Mouse (Mus musculus): Measurements from ENCODE around the gene Scn10a. TPM values are rescaled to one million over a fixed set of nuclear protein-coding genes. Genes with fewer than 3 reads are reported as not detected.

Scn10a gene
- total and polyA plus RNA-seq, 3 experiments = 0.11 TPM; not detected in 2

GRCm38 (mm10) chr9:119743900-119744299 is 24.8 kb upstream of the Scn10a start:
- TF ChIP-seq GATA1 (IDR thresholded peaks at IDR 0.05; ENCODE audit: borderline replicate concordance, low read length) (no peak), POLR2AphosphoS5 (IDR thresholded peaks at IDR 0.05; ENCODE audit: insufficient replicate concordance, low read depth, low read length) (no peak)
- DNase-seq (ENCODE audit: low spot score) = no peak
- ATAC-seq (ENCODE audit: extremely low read depth, insufficient number of reproducible peaks, low FRiP score, poor library complexity, severe bottlenecking) = no peak

GRCm38 (mm10) chr9:119743312-119743711 is 24.2 kb upstream of the Scn10a start:
- H3K4me1 ChIP-seq (ENCODE audit: insufficient read depth, low read depth, low read length) = no peaks in the 10 kb centered on the region
- H3K4me3 ChIP-seq (ENCODE audit: low read depth, low read length) = no peak overlapping the region
- H3K36me3 ChIP-seq (replicated peaks) = no peaks in the 10 kb centered on the region
- peaks cover 66% of the 10 kb centered on the region for H3K9me3 ChIP-seq (replicated peaks)
- TF ChIP-seq GATA2 (IDR thresholded peaks at IDR 0.05; ENCODE audit: borderline replicate concordance, low read depth, low read length) (no peak), TAL1 (conservative IDR thresholded peaks at IDR 0.05; ENCODE audit: low read depth, low read length) (no peak), CTCF (IDR thresholded peaks at IDR 0.05; ENCODE audit: low read depth, low read length) (no peak), POLR2AphosphoS5 (IDR thresholded peaks at IDR 0.05; ENCODE audit: insufficient replicate concordance, low read depth, low read length) (no peak)
- no peak for DNase-seq (ENCODE audit: low spot score)
- ATAC-seq (ENCODE audit: extremely low read depth, insufficient number of reproducible peaks, low FRiP score, poor library complexity, severe bottlenecking) = no peak
- H3K27me3 ChIP-seq (ENCODE audit: insufficient read depth, low read length) = no peaks in the 10 kb centered on the region

More at GRCm38 (mm10) chr9:119743900-119744299, 24.8 kb upstream of the Scn10a start:
- Histone ChIP-seq H3K9me3 (replicated peaks) (peaks cover 66% of the 10 kb centered on the region), H3K4me3 (ENCODE audit: low read depth, low read length) (no peak overlapping the region), H3K36me3 (replicated peaks) (no peaks in the 10 kb centered on the region), H3K4me1 (ENCODE audit: insufficient read depth, low read depth, low read length) (no peaks in the 10 kb centered on the region), H3K27me3 (ENCODE audit: insufficient read depth, low read length) (no peaks in the 10 kb centered on the region)

- TF ChIP-seq TAL1 (conservative IDR thresholded peaks at IDR 0.05; ENCODE audit: low read depth, low read length) (no peak), CTCF (IDR thresholded peaks at IDR 0.05; ENCODE audit: low read depth, low read length) (no peak), GATA2 (IDR thresholded peaks at IDR 0.05; ENCODE audit: borderline replicate concordance, low read depth, low read length) (no peak), GATA1 (IDR thresholded peaks at IDR 0.05; ENCODE audit: borderline replicate concordance, low read length) (no peak), POLR2AphosphoS5 (IDR thresholded peaks at IDR 0.05; ENCODE audit: insufficient replicate concordance, low read depth, low read length) (no peak)
- DNase-seq (ENCODE audit: low spot score) (no peak), ATAC-seq (ENCODE audit: extremely low read depth, insufficient number of reproducible peaks, low FRiP score, poor library complexity, severe bottlenecking) (no peak)
- Histone ChIP-seq H3K27me3 (ENCODE audit: insufficient read depth, low read length) (no peaks in the 10 kb centered on the region), H3K4me1 (ENCODE audit: insufficient read depth, low read depth, low read length) (no peaks in the 10 kb centered on the region), H3K4me3 (ENCODE audit: low read depth, low read length) (no peak overlapping the region), H3K9me3 (replicated peaks) (peaks cover 69% of the 10 kb centered on the region), H3K36me3 (replicated peaks) (no peaks in the 10 kb centered on the region)
These were observed 22.1 kb upstream of the Scn10a start for GRCm38 (mm10) chr9:119741101-119741786.

GRCm38 (mm10) chr9:119728412-119729097 is 9.4 kb upstream of the Scn10a start:
- ATAC-seq (ENCODE audit: extremely low read depth, insufficient number of reproducible peaks, low FRiP score, poor library complexity, severe bottlenecking) = no peak
- Histone ChIP-seq H3K36me3 (replicated peaks) (no peaks in the 10 kb centered on the region), H3K4me1 (ENCODE audit: insufficient read depth, low read depth, low read length) (no peaks in the 10 kb centered on the region), H3K9me3 (replicated peaks) (peaks cover 79% of the 10 kb centered on the region), H3K27me3 (ENCODE audit: insufficient read depth, low read length) (no peaks in the 10 kb centered on the region), H3K4me3 (ENCODE audit: low read depth, low read length) (no peak overlapping the region)
- DNase-seq (ENCODE audit: low spot score) = no peak
- TF ChIP-seq GATA2 (IDR thresholded peaks at IDR 0.05; ENCODE audit: borderline replicate concordance, low read depth, low read length) = no peak
- no peak for TF ChIP-seq TAL1 (conservative IDR thresholded peaks at IDR 0.05; ENCODE audit: low read depth, low read length)
- TF ChIP-seq POLR2AphosphoS5 (IDR thresholded peaks at IDR 0.05; ENCODE audit: insufficient replicate concordance, low read depth, low read length) = no peak
- no peak for TF ChIP-seq CTCF (IDR thresholded peaks at IDR 0.05; ENCODE audit: low read depth, low read length)
- TF ChIP-seq GATA1 (IDR thresholded peaks at IDR 0.05; ENCODE audit: borderline replicate concordance, low read length) = no peak

GRCm38 (mm10) chr9:119726990-119727389 is 7.9 kb upstream of the Scn10a start:
- Histone ChIP-seq H3K36me3 (replicated peaks) (no peaks in the 10 kb centered on the region), H3K4me1 (ENCODE audit: insufficient read depth, low read depth, low read length) (no peaks in the 10 kb centered on the region), H3K4me3 (ENCODE audit: low read depth, low read length) (no peak overlapping the region), H3K27me3 (ENCODE audit: insufficient read depth, low read length) (no peaks in the 10 kb centered on the region), H3K9me3 (replicated peaks) (peaks cover 88% of the 10 kb centered on the region)
- TF ChIP-seq TAL1 (conservative IDR thresholded peaks at IDR 0.05; ENCODE audit: low read depth, low read length) = no peak
- TF ChIP-seq CTCF (IDR thresholded peaks at IDR 0.05; ENCODE audit: low read depth, low read length) = no peak
- DNase-seq (ENCODE audit: low spot score) (no peak), ATAC-seq (ENCODE audit: extremely low read depth, insufficient number of reproducible peaks, low FRiP score, poor library complexity, severe bottlenecking) (no peak)

- DNase-seq (ENCODE audit: low spot score) = no peak
- Histone ChIP-seq H3K4me3 (ENCODE audit: low read depth, low read length) (no peak overlapping the region; the same call in 1 of the 2 replicates), H3K27me3 (ENCODE audit: insufficient read depth, low read length) (no peaks in the 10 kb centered on the region), H3K36me3 (replicated peaks) (no peaks in the 10 kb centered on the region), H3K9me3 (replicated peaks) (peaks cover 88% of the 10 kb centered on the region), H3K4me1 (ENCODE audit: insufficient read depth, low read depth, low read length) (no peaks in the 10 kb centered on the region)
- ATAC-seq (ENCODE audit: extremely low read depth, insufficient number of reproducible peaks, low FRiP score, poor library complexity, severe bottlenecking) = no peak
- no peak for TF ChIP-seq GATA2 (IDR thresholded peaks at IDR 0.05; ENCODE audit: borderline replicate concordance, low read depth, low read length)
- no peak for TF ChIP-seq GATA1 (IDR thresholded peaks at IDR 0.05; ENCODE audit: borderline replicate concordance, low read length)
- no peak for TF ChIP-seq CTCF (IDR thresholded peaks at IDR 0.05; ENCODE audit: low read depth, low read length)
- TF ChIP-seq POLR2AphosphoS5 (IDR thresholded peaks at IDR 0.05; ENCODE audit: insufficient replicate concordance, low read depth, low read length) = no peak
- TF ChIP-seq TAL1 (conservative IDR thresholded peaks at IDR 0.05; ENCODE audit: low read depth, low read length) = no peak
These were observed 6.3 kb upstream of the Scn10a start for GRCm38 (mm10) chr9:119725293-119725862.
